Mouse (Mus musculus) mouse trophoblast stem cell (cell line): ENCODE data around the gene Ifi27l2b.
"Not testable (repeated sequence)": the region's sequence is repeated elsewhere in the genome, so short reads cannot be mapped to it uniquely, and the experiment has no call there.

ENCODE experiments used
- in situ Hi-C, 2 experiments: fragments of 300-500 bp; cut with MseI, MboI; formaldehyde crosslinking; loops; 2 replicates in 1 of 2; 3 replicates in 1 of 2; pipeline ENCODE4 v1.15.1; 2025

Gene Ifi27l2b

DNA sequence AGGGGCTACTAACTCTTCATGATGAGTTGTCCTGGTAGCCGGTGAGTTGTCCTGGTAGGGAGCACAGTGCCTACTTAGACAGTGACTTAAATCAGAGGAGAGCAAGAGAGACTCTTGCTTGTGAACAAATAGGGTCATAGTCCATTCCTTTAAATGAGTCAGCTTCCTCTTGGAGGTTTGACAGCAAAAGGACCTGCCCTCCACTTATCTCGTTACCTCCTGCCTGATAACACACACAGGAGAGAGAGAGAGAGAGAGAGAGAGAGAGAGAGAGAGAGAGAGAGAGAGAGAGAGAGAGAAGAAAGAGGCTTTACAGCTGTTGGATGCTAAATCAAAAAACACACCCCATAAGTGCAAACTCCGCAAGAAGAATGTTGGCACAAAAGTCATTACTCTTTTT, at the start of gene Ifi27l2b:
Gene Ifi27l2b, minus strand, starts transcription at position 84 of the 400 bp plus-strand sequence.
- in situ Hi-C loops, result no loop called here

DNA sequence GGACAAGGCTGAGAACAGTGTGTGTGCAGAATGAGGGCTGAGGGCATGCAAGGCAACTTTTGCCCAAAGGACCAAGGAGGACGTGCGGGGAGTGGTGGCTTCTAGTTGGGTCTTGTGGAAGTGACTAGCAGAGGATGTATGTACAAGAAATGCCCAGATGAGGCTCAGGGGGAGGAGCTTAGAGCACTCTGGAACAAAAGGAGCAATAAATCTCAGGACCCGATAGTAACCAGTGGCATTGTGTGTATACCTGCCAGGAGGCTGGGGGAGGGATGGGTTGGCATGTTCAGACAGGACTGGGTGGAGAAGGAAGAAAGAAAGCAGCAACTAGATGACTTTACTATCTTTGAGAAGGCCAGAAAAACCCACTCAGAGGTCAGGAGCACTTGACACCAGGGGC, 47.4 kb upstream of the Ifi27l2b start:
- in situ Hi-C loops, result no loop called here

DNA sequence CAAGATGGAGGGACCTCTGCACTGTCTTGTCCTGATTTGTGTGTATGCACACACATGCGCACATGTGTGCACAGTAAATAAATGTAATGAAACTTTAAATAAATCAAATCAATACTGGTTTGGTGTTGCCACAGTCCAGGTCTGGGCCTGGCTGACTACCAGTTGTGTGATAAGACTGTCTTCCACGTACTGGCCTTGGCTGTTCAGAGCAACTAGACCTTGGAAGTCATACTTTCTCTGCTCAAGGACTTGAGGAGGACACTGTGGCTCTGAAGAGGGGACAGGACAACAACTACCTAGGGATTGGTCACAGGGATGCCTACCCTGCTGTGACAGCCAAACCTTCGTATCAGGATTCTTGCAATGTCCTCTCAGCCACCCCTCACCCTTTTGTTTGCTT, 46.3 kb upstream of the Ifi27l2b start:
- in situ Hi-C loops, result no loop called here

DNA sequence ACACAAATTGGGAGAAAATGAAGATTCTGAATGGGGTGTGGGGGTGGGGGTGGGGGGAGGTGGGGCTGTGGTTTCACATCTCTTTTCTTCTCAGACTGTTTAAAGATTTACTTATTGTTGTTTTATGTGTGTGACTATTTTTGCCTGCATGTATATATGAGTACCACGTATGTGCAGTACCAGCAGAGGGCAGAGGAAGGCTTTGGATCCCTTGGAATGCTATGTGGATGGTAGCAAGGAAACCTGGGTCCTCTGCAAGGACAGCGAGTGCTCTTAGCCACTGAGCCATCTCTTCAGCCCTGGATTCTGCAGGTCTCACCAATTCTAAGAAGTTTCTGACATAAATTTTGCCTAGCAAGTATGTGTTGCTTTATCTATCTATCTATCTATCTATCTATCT, 42.2 kb upstream of the Ifi27l2b start:
- in situ Hi-C loops, result no loop called here

DNA sequence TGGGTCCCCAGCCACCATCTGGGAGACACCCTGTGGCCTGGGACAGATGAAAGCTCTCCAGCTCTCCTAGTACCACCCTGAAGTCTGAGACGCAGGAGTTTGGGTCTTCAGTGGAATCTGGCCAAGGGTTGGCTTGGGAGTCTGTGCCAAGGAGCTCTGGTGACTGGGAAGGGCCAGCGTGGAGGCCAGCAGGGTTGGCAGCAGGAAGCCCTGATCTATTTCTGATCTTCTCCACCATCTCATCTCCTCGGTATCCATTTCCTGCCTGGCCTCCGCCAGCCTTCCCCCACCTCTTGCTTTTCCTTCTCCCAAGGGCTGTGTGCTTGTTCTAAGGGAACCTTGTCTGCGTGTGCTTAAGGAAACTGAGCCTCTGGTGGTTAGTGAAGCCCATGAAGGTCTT, 41.7 kb upstream of the Ifi27l2b start:
- in situ Hi-C loops, result no loop called here

DNA sequence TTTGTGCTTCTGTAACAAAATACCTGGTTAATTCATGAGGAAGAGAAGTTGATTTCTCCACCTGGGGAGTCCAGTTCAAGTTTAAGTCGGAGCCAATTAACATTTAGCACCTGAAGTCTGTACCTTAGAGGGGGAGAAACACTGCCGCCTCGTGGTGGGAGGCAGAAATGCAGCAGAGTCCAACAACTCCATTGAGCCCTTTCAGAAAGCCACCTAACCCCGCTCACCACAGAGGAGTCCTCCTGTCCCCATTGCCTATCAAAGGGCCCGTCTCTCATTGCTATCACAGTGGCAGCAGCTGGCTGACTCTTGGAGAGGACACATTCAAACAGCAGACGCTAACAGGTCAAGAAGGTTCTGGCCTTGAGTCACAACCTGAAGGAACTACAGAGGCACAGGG, 37.5 kb upstream of the Ifi27l2b start:
- in situ Hi-C loops, result loop anchor here (5.0 kb wide), 1 partner anchor 67 kb away; the partner anchor contains the start of gene Ddx24 (in 2 of the 2)

DNA sequence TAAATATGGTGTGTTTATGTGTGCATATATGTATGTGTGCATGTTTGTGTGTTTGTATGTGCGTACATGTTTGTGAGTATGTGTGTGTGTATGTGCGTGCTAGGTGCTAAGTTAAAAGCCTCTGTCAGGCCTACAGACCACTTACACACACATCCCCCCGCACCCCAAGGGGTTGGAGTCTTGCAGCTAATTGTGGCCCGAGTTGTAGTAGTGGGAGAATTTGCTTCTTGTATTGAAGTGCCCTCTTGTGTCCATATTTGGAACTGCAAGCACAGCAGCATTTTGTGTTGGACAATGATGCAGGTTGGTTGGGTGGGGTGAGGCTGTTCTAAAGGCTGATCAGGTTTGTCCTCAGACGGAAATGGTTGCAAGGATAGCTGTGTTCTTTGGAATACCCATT, 35.7 kb upstream of the Ifi27l2b start:
- in situ Hi-C loops, result loop anchor here (5.0 kb wide), 1 partner anchor 65 kb away; the partner anchor contains the start of gene Ddx24 (in 2 of the 2)

DNA sequence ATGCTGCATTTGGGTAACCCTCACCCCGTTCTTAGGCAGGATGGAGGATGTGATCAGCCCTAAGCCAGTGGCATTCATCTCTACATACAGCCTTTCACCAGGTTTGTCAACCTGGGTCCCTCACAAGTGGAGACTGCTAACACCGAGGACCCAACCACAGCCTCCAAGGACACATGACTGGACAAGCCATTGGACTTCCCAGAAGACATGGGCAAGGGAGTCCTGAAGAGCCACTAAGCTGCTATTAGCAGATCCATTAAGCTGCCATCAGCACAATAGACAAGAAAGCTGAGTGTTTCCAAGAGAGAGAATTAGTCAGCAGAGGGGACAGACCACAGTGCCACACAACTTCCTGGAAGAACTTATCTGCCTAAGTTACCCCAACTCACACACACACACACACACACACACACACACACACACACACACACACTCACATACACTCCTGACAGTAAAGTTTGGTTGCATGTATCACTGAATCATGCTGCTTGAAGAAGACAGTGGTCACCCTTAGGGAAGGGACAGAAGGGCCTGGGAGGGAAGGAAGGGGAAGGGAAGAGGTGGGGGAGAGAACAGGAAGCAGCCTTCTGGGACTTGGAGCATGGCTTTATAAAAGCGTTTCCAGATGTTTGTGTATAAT, 34.2 kb upstream of the Ifi27l2b start:
- in situ Hi-C loops, result loop anchor here (5.0 kb wide), 1 partner anchor 64 kb away; the partner anchor contains the start of gene Ddx24 (in 2 of the 2)

DNA sequence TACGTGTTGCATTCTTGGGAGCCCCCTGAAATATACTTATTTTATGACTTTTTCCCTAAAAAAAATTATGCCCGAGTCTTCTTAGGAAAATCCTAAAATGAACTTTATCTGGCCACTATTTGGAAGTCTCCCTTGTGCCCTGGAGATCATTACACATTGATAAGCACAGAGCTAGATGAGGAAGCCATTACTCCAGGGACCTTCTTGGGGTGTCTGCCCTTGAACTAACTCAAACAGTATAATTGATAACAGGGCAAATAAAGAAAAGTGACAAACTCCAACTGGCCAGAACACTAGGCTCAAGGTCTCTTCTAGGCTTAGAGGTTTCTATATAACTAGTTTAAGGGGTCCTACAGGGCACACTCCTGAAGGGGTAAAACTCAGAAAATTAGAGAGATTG, 30.7 kb upstream of the Ifi27l2b start:
- in situ Hi-C loops, result no loop called here

DNA sequence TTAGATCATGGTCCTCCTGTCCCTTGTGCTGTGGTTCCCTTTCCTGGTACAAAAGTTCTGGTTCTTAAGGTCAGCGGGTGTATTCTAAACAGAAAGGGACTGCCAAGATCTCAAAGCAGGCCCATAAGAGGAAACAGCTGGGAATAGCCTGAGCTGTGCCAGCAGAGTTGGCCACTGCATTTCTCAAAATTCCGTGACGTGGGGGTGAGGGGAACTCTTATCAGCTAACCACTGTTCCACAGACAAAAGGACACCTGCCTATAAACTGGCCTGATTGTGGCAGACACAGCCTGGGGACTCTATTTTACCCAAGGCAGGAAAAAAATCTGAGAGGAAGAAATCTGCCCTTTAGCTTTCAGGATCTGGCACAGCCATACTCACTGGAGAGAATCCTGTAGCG, 30.3 kb upstream of the Ifi27l2b start:
- in situ Hi-C loops, result no loop called here

DNA sequence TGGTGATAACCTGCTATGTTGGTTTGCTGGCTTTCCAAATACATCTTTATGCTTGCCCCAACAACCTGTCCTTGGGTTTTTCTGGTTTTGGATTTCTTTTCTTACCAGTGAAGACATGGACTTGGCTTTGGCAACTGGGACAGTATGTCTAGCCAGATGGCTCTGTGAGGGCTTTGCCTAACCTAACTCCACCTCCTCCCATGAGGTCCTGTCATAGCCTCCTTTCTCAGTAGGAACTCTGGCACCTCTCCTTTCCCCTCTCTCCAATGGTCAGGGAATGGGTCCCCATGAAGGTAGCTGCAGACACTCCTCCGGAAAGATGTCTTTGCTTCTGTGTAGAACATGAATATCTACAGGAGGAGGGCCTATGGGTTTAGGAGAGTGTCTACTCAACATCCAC, 29.7 kb upstream of the Ifi27l2b start:
- in situ Hi-C loops, result no loop called here

DNA sequence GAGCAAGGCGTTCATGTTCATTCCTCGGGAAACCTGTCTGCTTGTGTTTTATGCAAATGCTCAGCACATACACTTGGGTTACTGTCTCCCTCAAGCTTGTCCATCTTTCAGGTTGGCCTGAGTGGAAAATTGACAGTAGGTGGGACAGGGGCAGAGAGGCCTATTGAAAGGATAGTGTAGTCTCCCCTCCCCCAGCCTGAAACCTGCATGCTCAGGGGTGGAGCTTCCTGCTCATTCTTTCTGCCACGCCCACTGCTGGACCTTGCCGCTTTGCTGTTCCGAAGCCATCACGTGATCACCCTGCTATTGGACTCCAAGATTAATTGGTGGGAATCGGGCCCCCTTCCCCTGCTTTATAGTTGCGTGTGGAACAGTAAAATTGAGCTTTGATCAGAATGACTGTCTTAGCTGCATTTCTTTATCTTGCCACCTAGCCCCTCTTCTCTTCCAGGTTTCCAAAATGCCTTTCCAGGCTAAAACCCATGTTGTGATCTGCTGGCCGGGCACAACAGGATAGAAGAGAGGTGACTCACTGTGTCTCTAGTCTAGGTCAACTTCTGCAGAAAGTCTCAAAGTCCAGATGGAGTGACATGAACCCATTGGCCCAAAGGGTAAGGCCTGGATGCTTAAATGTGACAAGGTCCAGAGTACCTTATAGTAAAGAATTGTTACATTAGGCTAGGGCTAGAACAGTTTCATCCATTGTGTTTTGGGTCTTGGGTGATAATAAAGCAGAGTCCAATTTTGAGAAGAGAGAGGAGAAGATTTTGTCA, 27.4 kb upstream of the Ifi27l2b start:
- in situ Hi-C loops, result loop anchor here in 1 of 2 experiments (5.0 kb wide), 1 partner anchor 37 kb away; no protein-coding TSS in a partner anchor

DNA sequence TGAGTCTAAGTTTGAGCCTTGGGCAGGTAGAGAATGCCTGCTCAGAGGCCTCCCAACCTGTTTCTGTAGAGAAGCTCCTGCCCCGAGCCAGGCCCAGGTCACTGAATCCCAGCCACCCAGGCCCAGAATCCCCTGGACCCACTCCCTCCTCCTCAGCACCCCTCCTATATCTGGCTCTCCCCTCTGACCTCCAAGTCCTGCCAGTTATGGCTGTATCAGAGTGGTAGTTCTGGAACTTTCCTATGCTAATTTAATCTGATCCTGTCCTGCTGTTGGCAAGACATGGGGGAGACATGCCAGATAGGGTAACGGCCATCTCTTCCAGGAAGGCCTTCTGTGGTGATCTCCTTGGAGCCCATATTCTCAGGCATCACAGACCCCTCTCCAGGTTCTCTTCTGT, 25.8 kb upstream of the Ifi27l2b start:
- in situ Hi-C loops, result loop anchor here in 1 of 2 experiments (5.0 kb wide), 1 partner anchor 35 kb away; no protein-coding TSS in a partner anchor

DNA sequence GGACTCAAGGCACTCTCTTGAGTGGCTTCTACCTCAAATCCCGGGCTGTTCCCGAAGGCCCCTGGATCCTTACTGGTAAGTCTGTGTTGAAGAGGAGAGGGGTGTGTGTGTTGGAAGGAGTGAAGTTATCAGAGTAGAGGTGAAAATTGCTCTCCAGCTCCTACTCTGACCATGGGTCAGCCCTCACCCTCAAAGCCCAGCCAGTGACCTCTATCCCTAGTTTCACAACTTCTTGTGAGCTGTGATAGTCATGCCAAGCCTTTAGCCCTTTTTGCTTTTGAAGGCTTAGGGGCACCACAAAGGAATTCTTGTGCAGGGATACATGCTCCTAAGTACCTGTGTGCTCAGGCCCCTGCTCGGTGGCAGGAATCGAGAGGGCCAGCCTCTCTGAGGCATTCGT, 24.6 kb upstream of the Ifi27l2b start:
- in situ Hi-C loops, result loop anchor here in 1 of 2 experiments (5.0 kb wide), 1 partner anchor 34 kb away; no protein-coding TSS in a partner anchor

DNA sequence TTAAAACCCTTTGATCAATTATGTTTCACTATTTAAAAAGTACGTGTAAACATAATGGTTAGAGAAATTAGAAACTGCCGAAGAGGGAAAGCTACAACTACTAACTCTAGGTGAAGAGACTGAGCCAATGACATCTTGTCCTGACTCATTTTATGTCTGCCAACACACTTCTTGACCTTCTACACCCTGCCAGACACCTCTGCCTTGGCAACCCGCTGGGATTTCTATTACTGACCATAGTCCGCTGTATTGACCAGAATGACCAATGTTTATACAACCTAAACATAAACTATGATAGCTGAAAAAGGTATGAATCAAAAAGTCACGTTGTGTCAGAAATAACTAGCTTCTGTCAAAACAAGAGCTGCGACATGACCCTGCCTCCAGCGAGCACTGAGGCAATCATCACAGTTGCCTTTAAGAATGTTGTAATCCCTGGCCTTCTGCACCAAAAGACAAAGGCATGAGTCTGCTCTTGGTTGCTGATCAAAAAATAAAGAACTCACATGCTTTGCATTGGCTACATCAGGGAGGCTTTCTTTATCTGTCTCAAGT, 20.5 kb upstream of the Ifi27l2b start:
- in situ Hi-C loops, result loop anchor here in 1 of 2 experiments (5.0 kb wide), 1 partner anchor 35 kb away; the partner anchor contains the start of gene Ifi27l2a

DNA sequence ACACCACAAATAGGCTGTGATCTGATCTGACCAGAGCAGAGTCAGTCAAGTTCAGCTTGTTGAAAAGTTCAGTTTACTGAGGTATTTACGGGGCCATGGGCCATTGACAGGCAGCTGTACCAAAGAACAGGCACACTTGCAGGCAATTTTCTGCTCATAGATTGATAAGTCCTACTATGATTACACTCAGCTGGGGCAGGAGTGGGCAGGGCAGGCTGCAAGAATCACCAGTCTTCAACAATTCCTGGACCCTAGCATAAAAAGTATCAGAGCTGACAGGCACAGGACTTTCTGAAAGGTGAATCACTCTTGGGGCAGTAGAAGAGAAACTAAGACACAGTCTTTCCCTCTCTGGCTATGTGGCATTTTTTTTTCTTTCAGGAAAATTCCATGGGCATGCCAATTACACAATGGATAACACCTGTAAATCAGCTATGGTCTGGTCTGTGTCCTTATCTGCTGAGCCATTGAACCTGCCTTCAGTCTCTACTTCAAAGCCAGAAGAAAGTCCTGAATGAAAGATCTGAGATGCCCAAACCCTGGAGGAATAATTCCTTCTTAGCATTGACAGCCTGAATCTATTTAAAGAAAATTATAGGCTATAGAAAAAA, 19.9 kb upstream of the Ifi27l2b start:
- in situ Hi-C loops, result loop anchor here in 1 of 2 experiments (5.0 kb wide), 1 partner anchor 35 kb away; the partner anchor contains the start of gene Ifi27l2a

DNA sequence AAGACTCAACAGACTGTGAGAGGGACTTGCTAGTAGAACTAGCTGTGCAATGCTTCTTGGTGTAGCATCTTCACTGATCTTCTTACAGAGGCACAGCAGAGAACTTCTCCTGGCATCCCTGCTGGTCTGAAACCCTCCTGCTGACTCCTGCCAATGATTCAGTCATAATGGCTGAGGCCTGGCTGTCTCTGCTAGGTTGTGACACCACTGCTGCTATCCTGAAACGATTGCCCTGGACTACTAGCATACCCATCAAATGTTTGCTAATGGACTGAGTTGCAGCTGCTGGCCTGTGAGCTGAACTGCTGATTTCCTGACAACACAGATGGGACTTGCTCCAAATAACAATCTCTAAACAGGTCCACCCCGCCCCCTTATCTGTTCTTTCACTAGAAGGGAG, 17.5 kb upstream of the Ifi27l2b start:
- in situ Hi-C loops, result no loop called here

DNA sequence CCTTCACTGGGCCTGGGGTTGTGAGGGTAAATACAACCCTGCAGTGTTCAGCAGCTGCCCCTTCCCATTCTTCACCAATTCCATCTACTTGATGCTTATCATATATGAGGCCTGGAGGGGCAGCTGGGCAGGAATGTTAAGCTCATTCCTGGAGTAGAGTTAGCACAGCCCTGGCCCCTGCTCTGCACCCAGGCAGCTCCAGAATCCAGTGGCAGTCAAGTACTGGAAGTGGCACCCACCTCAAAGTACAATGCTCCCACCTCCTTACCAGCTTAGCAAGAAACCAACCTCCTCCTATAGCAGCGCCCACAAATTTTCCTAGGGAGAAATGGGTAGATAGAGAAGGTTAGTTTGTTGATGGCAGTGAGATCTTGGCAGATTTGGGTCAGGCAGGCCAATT, 296 bp downstream of the Ifi27l2b start:
- in situ Hi-C loops, result not testable (repeated sequence)

DNA sequence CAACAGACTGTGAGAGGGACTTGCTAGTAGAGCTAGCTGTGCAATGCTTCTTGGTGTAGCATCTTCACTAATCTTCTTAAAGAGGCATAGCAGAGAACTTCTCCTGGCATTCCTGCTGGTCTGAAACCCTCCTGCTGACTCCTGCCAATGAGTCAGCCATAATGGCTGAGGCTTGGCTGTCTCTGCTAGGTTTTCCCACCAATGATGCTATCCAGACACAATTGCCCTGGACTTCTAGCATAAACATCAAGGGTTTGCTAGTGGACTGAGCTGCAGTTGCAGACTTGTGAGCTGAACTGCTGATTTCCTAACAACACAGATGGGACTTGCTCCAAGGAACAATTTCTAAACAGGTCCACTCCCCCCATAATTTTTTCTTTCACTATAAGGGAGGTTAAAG, 3.7 kb downstream of the Ifi27l2b start:
- in situ Hi-C loops, result no loop called here

DNA sequence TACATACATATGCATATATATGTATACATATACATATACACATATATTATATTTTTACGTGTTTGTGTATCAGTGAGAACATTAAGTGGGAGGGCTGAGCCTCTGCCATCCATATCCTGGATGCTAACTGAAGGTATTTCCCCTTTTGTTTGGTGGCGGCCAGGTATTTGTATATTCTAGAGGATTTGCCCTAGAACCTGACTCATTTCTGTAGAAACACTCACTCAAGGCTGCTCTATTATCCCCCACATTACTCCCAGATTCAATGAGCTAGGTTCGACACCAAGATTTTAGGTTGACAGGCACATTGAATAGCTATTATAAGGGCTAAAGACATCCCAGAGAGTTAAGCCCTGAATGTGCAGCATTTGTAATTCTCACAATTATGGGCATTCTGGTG, 12.0 kb downstream of the Ifi27l2b start:
- in situ Hi-C loops, result loop anchor here in 1 of 2 experiments (5.0 kb wide), 1 partner anchor 37 kb away; no protein-coding TSS in a partner anchor

DNA sequence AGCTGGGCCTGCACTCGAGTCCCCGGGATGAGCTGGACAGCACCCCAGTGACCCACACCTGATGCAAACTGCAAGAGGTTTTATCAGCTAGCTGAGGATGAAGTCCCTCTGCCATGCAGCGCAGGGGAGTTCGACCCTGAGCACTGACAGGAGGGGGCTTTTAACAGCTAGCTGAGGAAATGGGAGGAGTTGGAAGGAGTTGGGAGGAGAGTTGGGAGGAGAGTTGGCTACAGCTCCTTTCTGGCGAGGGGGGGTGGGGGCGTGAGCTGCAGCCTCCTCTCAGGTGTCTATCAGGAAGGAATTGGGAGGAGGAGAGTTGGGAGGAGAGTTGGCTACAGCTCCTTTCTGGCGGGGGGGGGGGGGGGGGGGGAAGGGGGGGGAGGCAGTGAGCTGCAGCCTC, 12.8 kb downstream of the Ifi27l2b start:
- in situ Hi-C loops, result loop anchor here in 1 of 2 experiments (5.0 kb wide), 1 partner anchor 33 kb away; no protein-coding TSS in a partner anchor

DNA sequence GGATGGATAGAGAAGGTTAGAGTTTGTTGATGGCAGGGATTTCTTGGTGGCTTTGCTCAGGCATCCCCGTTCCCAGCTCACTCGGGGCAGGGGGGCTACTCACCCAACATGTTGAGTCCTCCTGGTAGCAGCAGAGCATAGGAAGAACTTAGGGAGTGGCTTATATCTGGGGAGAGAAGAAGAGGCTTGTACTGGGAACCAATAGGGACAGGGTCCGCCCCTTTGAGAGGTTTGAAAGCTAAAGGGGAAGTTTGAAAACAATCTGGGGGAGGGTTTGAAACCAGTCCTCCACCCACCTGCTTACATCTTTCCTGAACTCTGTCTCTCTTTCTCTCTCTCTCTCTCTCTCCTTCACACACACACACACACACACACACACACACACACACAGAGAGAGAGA, 13.5 kb downstream of the Ifi27l2b start, which contains the start of gene Ifi27l2a:
Gene Ifi27l2a, minus strand, starts transcription at position 157 of the 400 bp plus-strand sequence.
- in situ Hi-C loops, result loop anchor here in 1 of 2 experiments (5.0 kb wide), 1 partner anchor 34 kb away; no protein-coding TSS in a partner anchor
